Mouse (Mus musculus): ENCODE data around the gene Dock9.
A peak's percentile ranks its signal among the peaks of the same experiment; 100 is the strongest.

The Dock9 gene

DNA sequence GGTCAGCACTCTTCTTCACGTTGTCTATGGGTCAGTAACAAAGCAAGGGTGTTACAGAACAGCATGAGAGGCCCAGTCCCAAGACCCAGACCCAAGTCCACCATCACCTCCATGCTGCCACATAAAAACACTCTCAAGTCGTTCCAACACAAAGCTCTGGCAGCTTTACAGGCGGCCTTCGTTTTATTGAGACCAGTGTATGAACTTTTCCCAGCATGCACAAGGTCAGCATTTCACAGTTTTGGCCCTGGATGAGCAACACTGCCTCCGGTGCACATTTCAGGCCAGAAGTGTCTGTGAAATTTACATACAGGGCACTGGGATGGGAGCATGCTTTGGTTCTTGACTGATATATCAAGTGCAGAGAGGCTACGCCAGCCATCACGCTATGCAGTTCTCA lies 6.5 kb downstream of the Dock9 start:
- DNase-seq, result peak; percentile 23 to 45

DNA sequence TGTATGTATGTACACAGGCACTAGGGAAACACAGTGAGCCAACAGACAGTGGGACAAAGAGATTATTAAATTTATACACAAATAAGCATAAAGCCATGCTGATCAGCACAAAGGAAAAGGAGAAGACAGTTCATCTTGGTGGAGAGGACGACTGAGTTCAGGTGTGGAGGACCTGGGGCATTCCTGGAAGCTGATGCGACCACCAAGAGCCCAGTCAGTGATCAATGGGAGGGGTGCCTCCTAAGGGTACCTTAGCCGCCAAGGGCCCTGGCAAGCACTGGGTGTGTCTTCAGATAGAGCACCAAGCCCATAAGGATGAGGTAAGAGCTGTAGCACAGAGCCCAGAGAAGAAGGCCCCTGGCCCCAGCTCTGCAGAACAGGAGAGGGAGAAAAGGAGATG lies 8.4 kb downstream of the Dock9 start:
- no peak for DNase-seq

DNA sequence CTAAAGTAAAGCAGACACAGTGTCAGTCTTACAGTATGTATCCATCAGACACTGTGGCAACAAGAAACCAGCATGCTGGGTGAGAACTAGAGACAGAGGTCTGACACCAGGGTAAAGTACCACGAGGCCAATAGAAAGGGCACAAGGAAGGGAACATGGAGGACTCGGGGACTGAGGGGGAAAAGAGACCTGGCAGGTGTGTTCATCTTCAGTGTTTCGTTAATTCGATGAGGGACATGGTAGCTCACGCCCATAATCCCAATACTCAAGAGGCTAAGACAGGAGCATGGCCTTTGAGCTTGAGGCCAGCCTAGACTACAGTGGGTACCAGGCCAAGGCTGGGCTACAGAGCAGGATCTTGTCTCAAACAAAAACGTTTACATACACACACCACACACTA lies 9.2 kb downstream of the Dock9 start:
- DNase-seq, result no peak

DNA sequence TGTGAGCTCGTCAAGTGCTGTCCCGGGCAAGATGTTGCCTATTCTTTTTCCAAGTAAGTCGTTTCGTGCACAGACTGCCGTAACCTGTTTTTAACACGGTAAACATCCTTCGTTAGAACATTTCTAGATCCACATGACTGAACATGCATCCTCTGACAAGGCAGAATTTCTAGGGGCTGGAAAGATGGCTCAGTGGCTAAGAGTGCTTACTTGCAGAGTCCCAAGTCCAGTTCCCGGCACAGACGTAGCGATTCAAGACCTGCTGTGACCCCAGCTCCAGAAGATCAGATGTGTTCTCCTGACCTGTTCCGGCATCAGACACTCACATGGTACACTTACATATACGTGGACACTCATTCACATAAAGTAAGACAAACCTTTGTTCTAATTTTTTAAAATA lies 10.2 kb downstream of the Dock9 start:
- DNase-seq, result peak; percentile 71 to 90

DNA sequence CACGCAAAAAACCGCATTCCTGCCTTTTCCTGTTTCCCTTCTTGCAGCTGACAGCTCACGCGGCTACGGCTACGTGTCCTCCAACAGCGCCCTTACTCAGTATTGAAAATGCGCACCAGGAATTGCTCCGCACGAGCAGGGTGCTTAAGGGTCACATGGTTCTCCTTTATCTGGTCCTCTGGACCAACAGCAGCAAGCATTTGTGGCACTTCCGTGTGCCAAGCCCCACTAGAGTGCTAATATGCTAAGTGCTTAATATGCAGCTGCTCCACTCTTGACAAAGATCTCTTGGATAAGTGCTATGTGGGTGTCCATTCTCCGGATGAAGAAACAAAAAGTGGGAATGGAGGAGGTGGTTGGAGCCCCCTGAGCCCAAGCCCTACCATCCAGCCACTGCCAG lies 10.7 kb downstream of the Dock9 start:
- DNase-seq, result no peak

DNA sequence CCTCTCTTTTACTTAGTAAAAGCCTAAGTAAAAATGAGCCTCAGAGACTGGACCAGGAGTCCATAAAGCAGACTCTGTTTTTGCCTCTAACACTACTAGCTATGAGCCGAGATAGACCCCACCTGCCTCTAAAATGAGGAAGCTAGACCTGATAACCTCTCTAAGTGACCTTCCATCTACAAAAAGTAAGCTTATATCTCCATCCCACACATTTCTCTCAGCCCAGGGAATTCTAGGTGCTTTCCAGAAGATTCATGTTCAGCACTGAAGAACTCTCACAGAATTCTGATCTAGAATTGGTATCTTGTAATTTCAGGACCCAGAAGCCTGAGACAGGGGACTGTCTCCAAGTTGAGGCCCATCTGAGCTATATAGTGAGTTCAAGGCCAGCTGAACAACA lies 12.2 kb downstream of the Dock9 start:
- DNase-seq, result no peak

DNA sequence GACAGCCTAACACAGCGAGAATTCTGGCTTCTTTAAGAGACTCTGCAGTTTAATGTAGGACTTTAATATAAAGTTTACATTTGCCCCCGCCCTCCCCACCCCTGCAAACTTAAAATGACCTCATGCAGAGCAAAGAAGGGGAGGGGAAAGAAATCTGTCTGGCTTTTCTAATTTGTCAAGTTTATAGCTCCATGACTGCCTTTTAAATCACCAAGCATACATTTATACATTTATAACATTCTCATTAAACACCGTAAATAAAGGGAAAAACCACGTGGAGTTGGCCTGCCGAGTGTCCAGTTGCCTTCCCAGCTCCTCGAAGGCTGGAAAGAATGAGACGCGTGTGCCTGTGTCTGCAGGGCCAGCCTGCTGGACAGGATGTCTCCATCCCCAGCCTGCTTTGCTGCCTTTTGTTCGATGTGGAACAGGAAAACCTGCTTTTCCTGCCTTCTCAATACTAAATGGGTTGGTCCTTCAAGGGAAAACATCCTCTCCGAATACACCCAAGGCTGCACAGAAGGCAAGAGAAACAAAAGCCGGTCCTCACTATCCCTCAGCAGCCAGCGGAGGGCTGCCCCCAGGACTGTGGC lies 16.6 kb downstream of the Dock9 start:
- DNase-seq, result peak; percentile 52 to 78

DNA sequence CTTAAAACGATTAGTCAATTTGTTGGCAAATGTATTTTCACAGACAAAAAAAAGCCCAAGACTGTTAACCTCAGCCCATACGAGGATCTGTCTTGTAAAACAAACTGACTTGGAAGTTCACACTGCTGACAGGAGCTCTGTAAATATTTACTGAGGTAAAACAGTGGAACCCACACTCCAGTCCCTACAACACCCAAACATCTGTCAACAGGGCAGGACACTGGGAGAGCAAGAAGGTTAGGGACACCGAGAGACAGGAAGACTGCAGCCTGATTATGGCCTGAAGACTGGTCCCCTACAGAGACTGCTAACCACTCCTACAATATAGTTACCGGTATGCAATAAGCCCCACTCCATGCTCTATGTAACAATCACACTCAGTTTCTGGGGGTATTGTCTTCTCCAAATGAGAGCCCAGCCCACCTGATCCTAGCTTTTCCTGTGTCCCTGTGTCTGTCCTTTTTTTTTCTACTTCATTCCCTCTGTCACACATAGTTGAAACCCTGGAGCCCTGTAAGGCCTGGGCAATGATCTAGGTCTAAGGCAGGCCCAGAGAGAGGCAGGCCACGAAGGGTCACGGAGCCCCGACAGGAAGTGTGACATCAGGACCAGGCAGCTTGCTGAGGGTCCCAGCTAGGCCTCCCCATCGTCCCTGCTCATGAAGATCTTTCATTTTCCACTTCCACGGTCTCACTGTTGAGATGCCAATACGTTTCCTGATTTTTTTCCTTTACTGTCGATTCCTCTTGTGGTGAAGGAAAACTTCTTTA lies 17.3 kb downstream of the Dock9 start:
- no peak for DNase-seq

DNA sequence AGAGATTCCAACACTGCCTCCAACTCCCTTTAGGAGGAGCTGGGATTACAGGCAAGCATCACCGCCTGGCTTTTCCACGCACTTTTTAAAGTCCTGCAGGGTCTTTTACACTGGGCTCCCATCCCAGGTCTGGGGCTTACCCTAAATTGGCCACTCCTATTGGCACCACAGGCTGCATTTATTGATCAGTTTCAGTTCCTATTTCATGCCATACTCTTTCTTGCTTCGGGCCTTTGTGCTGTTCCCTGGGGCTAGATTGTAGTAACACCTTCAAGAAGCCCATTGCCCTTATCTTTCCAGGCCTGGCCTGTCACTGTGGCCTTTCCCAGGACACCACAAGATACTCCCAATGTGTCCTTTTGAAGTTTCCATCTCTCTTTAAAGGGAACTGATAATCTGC lies 18.0 kb downstream of the Dock9 start:
- no peak for DNase-seq

DNA sequence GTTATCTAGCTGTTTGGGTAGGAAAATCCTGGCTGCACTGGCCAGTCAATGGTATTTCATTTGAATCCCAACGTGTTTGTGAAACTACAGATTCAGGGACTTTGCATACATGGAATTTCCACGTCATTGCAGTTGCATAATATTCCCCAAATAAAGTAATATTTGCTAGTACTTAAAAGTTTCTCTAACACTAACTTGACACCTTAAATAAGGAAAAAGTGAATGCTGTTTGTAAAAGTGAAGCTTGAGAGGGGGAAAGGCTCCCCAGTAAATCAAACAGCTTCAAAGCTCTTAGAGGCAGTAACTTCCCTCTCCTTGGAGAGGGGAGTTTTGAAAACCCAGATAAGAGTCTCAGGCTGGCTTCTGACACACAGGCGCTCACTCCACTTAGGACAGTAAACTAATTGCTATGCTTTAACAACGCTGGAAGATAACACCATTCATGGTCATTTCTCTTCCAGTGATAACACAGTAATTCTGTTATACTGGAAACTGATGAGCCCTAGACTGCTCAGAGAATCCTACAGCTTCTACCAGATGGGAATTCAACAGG lies 20.3 kb downstream of the Dock9 start:
- no peak for DNase-seq

DNA sequence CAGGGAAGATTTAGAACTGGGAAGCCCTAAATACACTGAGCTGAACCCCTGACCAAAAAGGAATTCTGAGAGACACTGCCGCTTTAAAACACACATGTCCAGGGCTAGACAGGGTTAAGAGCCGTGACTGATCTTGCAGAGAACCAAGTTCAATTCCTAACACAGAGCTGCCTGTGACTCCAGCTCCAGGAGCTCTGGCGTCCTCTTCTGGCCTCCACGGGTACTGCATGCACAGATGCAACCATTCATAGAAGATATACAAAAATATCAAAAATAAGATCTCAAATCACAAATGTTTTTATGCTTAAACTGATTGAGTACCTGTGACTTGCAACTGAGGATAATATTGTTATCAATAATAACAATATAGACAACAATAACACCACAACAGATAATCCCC lies 20.9 kb downstream of the Dock9 start:
- DNase-seq, result peak in 1 of 2 experiments; percentile 23

DNA sequence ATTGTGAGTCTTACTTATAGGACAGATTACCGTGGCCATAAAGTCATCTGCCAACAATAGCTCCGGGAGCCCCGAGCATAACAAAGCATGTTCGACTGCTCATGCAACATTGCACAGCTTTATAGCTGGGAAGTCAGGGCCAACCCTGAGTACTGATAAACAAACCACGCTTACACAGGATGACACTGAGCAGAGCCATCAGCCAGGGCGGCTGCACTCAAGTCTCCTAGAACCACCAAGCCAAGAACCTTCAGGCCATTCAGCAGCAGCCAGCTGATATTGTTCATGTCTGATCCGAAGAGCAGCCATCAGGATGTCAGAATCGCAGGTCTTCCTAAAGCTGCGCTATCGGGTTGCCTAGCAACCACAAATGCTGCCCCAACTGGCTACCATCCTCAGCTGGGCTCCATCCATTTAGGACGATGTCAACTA lies 35.6 kb downstream of the Dock9 start:
- DNase-seq, result no peak

DNA sequence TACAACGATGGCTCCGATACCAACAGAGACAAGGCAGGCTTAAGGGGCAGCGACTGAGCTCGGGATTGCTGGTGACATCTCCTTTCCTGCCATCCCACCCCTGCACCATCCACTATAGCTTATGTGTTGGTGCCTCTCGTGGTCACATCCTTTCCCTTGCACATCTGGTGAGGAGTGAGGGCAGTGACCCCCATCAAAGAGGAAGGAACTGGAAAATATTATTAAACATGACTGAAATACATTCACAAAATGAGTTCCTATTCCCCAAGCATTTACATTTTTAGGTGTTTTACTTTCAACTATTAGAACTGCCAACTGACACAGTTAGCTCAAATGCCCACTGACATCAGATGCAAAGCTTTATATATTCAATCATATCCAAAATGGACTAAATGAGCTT lies 37.2 kb downstream of the Dock9 start:
- DNase-seq, result no peak

DNA sequence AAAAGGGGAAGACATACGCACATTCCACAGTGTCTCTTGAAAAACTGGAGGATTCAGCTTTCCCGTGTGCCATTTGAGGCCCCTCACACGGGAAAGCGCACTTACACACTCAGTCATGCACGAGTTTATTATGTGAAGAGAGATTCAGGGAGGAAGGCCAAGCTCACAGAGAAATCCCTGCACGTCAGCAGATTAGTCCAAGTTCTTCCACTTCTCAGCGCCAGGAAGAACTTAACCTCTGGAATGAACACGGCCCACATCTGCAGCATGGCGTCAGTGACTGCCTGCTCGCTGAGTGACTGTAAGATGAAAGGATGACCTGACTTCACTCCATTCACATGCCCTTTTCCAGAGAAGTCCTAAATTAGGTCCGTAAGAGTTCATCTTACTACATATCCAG lies 43.5 kb downstream of the Dock9 start:
- peak; percentile 47 to 76 for DNase-seq

DNA sequence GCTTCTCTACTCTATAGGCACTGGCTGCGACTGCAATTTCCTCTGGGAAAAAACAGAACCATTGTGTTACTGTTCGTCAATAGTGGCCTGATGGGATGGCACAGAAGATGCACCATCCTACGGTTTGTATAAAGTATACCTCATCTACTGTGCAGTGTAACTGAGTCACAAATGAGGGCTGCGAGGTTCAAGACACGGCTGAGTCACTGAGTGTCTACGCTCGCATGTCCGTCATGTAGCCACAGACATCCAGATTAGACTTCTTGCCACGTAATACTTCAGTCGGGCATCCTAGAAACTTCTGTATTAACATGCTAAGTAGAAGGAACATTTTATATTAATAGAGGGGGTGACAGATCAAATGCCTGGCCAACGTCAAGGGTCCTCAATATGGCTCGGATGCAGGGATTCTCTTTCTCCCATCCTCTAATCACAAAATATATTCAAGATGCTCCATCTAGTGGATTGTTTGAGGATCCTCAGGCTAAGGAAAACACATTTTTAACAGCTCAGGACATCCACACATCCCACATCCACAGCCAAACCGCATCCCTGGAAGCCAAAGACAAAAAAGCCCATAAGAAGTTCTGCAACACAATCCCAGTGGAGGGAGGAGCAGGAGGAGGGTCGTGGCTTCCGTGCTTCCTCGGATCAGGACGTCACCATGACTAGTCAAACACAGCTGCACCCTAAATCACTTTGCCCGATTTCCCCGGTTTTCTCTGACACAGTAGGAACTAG lies 44.8 kb downstream of the Dock9 start:
- DNase-seq, result no peak

DNA sequence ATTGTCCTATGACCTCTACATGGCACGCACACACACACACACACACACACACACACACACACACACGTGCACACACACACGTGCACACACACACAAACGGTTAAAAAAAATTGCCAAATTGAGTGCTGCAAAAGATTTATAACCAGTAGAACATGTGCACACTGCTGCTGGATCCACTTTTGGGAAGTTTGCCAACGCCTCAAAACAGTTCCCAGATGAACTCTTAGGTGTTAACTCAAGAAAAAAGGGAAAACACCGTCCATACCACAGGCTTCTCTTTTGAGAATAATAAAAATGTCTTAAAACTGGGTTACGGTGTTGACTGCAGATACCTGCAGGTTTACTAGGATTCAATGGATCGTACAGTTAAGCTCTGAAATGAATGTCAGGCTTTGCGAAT lies 48.0 kb downstream of the Dock9 start:
- no peak for DNase-seq

DNA sequence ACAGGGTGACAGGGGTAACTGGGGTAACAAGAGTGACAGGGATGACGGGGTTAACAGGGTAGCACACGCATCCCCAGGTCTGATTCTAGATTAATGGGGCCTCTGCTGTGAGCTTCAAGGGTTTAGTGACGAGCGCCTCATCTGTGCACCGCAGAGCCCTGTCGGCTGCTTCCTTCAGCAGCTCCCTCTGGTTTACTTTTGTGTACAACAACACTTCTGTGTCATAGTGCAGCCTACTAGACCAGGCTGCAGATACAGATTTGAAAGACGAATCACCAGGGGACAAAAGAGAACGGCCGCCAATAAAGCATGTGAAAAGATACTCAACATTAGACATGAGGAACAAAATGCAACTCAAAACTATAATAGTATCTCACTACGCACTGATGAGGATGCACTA lies 48.6 kb downstream of the Dock9 start:
- DNase-seq, result no peak

DNA sequence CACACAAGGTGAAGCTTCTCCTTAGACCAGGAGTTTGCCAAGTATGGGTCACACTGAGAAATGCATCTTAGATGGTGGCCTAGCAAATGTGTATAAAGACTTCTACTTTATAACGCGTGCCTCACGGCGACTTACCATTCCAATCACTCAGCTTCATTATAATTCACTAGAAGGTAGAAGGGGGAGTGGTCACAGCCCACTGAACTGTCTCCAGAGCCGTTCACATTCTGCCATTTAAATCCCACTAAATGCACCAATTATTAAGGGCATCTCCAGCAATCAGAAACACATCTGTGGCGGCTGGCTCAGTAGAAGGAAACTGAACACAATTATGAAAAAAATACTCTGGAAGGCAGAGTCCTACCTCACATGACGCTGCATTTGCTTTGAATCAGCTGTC lies 50.3 kb downstream of the Dock9 start:
- no peak for DNase-seq

DNA sequence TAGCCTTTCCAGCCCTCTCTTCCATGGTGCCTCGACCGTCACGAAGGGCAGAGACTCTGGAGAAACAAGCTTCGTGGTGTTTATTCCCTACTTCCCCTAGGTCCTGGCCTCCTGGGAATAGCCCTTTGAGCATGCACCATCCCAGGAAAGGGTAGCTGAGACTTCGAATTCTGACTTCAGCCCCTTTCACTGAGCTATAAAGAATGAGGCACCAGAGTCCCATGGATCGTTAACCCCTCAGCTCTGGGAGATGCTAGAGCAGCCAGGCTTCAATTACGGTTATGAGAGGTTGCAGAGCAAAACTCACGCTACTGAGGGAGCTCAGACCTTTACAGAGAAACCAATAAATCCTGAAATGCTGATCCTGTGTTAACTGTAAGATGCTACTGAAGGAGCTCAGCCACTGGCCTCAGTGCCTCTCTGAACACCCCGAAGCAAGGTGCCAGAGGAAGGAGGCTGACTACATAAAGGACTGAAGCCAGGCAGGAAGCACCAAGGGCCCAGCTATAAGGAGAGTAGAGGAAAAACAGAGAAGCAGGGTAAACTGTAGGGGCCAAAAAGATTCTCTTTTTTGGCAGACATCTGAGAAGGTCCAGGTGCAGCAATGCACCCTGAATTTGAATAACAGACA lies 53.7 kb downstream of the Dock9 start:
- no peak for DNase-seq

DNA sequence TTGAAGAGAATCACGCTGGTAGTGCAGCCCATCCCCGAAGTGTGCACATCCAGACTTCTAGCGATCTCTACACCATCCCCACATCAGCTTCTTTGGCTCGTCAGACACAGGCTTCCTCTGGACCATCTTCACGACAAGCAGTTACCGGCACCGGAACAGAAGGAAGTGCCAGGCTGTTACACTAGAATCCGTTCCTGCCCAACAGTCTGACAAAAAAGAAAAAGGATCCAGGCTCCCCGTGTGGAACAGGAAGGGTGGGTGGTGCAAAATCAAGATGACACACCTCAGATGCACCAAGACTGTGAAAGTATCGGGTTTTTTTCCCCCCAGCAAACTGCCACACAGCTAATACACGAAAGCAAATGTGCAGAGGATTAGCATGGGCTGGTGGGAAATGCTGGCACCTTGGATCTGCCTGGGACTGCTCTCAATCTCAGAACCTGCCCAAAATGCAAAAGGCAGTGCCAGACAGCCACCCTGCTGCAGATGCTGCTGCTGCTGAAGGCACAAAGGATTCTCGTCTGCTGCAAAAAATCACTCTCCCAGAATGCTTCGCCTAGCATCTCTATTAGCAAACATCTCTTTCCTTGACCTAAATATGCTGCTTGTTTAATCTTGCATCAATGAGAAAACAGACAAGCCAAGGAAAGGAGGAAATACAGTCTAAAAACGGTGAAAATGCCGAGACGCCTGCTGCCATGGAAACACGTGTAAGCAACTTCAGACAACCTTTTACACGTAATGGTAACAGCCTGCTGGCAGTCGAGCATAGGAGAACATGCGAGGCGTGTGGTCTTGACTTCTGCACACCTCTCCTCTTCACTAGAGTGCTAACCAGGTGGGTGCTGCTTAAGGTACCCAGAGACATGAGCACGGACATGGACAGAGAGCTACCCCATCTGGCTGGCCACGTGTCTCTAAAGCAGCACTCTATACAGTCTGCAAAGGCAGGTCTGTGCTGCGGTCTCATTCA lies 58.9 kb downstream of the Dock9 start:
- no peak for DNase-seq

DNA sequence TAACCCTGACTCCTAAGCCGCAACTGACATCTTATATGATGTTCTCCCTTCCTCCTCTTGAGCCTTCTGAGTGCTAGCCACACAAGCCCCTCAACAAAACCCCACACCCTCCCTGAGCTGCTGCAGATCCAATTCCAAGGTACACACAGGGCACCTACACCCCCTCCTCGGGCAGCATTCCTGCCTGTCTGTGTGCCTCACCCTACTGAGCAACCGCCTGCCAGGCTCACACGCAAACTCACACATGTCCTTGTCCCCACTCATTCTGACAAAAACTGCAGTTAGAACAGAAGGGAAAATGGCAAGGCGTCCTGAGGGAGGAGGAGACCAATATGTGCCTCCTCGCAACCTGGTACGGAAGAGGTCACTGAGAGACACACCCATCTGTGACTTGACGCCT lies 60.4 kb downstream of the Dock9 start:
- no peak for DNase-seq

DNA sequence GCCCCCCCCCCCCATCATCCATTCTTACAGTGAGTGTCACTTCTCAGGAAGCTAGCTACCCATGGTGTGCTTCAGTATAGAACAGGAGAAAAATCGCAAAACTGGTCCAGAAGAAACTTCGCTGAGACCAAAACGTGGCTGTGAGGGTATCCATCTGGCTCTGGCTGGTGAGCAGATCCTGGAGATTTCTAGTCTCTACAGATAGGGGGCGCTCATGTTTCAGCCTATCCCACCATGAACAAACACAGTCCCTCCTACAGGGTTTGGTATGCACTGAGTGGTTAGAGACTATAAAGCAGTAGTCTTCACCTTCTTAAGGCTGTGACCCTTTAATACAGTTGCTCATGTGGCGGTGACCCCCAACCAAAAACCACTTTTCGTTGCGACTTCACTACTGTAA lies 62.0 kb downstream of the Dock9 start:
- no peak for DNase-seq

All from kidney, postnatal 25 days (tissue).